Mouse (Mus musculus) embryo, embryonic 9.5 days (tissue): ENCODE data around the gene Slc39a3.
"Not testable (repeated sequence)": the region's sequence is repeated elsewhere in the genome, so short reads cannot be mapped to it uniquely, and the experiment has no call there.

Source experiments
- DNase-seq: peaks from one replicate; pipeline ENCODE4 v3.0.0-alpha.2; 2017; ENCODE audit errors: extremely low spot score

Slc39a3 gene

GRCm38 (mm10) chr10:81006005-81006677 lies 31.1 kb downstream of the Slc39a3 start:
- DNase-seq, result no peak

DNA sequence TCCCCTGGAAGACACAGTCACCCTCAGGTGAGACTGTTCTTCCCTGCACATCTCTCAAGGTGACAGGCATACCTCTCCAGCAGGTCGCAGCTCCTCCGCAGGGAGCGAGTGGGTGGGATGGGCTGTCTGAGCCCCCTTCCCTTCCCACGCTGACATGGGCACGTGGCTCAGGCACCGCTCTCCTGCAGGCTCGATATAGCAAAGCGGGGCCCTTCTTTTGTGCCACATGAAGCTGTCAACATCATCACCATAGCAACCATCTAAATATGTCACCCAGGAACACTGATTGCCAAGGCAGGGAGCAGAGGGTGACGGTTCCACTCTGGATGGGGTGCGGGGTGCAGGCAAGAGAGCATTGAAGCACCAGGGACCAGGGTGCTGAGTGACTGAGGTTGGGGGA lies 36.1 kb downstream of the Slc39a3 start:
- no peak for DNase-seq

DNA sequence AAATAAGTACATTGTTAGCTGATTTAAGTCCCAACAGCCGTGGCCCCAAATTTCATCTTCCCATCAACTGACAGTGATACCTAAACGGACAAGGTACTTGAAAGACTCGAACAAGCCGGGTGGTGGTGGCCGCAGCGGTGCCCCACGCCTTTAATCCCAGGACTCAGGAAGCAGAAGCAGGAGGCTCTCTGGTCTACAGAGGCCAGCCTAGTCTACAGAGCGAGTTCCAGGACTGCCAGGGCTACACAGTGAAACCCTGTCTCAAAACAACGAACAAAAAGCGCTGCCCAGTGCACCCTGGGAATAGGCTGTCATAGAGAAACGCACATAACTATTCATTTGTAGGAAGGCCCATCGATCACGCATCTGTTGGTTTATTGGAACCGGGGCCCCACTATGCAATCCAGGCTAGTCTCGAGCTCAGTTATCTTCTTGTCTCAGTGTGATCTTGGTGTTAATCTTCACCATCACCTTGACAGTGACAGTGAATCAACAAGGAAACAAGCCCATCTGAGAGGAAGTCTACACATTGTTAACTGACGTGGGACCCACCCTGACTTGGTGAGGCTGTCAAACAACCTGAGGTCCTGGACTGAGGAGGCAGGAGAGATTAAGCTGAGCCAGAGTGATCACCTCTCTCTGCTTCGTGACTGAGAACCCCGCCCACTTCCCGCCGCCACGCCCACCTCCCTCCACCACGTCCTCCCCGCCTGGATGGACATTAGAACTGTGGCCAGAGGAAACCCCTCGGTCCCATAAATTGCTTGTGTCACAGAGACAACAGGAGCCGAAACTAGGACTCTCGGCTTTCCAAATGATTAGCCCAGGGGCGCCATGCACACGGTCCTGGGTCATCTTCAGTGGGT lies 36.8 kb downstream of the Slc39a3 start:
- peak; percentile 32 for DNase-seq

DNA sequence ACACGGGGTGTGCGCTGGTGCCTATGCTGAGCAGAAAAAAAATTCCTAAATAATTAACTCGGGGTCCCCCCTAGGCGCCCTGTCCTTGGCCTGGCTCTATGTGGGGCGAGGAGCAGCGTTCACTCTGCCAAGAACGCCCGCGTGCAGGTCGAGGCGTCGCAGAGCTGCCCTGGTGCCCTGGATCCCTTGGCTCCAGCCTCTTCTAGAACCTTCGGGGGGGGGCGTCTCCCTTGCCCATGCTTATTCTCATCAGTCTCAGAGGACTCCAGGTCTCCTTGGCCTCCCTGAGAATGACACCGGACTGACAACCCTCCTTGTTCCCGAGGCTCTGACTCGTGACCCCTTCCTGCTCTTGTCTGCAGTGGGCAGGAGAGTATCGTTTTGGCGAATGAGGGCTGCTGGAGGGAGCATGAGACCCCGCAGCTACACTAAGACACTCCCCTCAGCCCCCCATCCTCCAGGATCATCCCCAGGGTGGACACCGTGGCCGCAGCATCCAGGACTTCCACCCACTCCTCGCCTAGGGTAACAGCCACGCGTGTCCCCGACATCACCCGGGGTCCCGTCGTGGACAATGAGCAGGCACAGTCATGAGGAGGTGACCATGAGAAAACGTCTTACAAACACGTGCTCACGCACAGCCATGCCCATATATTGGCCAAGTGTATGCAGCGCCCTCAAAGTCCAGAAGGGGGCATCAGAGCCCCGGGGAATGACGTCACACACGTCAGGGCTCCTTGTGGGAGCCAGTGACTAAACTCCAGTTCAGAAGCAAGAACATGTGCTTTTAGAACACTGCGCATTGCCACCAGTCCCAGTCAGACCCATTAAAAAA lies 37.6 kb downstream of the Slc39a3 start:
- peak; percentile 86 for DNase-seq

GRCm38 (mm10) chr10:80998778-80999177 lies 38.4 kb downstream of the Slc39a3 start:
- DNase-seq, result peak; percentile 56

DNA sequence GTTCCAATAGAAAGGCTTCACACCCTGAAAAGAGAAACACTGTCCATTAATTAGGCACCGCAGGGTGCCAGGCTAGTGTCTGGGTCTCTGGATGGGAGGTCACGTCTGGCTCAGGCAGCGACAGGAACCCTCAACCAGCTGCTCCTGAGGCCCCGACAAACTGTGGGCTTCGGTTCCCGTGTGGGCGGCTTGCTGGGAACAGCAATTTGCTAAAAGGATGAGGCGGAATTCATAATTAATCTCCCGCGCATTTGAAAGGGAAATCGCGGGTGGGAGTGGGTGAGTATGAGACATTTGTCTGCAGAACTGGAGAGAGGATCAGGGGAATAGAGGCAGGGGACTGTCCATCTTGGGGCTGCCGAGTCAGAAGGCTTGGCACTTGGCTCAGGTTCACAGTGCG lies 39.2 kb downstream of the Slc39a3 start:
- DNase-seq, result no peak

- no peak for DNase-seq
Measured at GRCm38 (mm10) chr10:80997332-80997731, 39.9 kb downstream of the Slc39a3 start.

- DNase-seq, result no peak
Measured at GRCm38 (mm10) chr10:80996501-80996900, 40.7 kb downstream of the Slc39a3 start.

DNA sequence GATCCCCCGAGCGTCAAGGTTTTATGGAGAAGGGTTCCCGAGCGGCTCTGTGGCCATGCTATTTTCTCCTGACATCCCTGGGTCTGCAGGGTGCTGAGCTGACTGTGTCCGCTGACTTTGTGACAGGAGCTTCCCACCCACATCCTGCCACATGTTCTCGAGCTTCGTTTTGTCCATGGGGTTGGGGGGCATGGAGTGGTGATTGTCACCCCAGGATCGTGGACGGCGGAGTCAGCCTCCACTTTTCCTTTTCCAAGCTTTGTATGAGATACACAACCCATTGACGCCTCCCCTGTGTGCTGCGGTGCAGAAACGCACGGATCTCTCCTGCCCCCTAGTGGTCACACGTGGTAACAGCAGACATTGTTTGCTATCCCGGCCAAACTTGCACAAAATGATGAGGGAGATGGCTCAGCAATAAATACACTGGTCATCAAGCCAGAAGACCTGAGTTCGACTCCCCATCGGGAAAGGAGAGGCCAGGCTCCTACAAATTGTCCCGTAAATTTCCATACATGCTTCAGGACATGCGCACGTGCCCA lies 42.1 kb downstream of the Slc39a3 start:
- DNase-seq, result peak; percentile 78

GRCm38 (mm10) chr10:80994621-80995020 lies 42.6 kb downstream of the Slc39a3 start:
- no peak for DNase-seq

GRCm38 (mm10) chr10:80993276-80993675 lies 44.0 kb downstream of the Slc39a3 start:
- DNase-seq, result no peak

- no peak for DNase-seq
Measured at GRCm38 (mm10) chr10:80991945-80992344, 45.3 kb downstream of the Slc39a3 start.

DNA sequence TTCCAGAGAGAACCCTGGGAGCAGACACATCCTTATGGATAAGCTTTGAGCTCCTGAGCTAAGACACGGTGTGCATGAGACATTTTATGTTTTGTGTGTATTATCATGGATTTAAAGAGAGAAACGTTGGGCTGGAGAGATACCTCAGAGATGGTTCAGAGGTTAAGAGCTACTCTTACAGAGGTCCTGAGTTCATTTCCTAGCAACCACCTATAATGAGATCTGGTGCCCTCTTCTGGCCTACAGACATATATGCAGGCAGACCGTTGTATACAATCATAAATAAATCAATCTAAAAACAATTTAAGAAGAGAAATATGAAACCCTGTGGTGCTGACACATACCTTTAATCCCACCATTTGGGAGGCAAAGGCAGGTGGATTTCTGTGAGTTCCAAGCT lies 46.2 kb downstream of the Slc39a3 start:
- DNase-seq, result peak; percentile 21

DNA sequence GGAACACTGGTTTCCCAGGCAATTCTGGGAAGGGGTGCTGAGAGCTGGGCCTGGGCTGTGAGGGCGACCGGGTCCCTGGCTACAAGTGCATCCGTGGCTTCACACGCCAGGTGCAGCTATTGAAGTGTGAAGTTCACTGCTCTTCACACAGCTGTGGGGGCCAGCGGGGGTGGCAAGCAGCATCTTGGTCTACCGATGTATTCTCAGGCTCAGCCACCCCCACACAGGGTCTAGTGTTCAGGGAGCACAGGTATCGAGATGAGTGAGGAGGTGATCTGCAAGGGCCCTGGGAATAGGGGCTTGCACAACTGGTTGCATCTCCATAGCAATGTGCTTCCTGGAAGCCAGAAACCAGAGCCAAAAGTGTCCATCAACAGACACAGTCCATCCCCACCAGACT lies 46.8 kb downstream of the Slc39a3 start:
- no peak for DNase-seq

- not testable (repeated sequence) for DNase-seq
Measured at GRCm38 (mm10) chr10:80989854-80990253, 47.4 kb downstream of the Slc39a3 start.

GRCm38 (mm10) chr10:80989446-80989845 lies 47.8 kb downstream of the Slc39a3 start:
- DNase-seq, result no peak

- DNase-seq, result peak; percentile 82
Measured at GRCm38 (mm10) chr10:80987709-80988441, 49.4 kb downstream of the Slc39a3 start.

GRCm38 (mm10) chr10:80986754-80987153 lies 50.5 kb downstream of the Slc39a3 start:
- no peak for DNase-seq

DNA sequence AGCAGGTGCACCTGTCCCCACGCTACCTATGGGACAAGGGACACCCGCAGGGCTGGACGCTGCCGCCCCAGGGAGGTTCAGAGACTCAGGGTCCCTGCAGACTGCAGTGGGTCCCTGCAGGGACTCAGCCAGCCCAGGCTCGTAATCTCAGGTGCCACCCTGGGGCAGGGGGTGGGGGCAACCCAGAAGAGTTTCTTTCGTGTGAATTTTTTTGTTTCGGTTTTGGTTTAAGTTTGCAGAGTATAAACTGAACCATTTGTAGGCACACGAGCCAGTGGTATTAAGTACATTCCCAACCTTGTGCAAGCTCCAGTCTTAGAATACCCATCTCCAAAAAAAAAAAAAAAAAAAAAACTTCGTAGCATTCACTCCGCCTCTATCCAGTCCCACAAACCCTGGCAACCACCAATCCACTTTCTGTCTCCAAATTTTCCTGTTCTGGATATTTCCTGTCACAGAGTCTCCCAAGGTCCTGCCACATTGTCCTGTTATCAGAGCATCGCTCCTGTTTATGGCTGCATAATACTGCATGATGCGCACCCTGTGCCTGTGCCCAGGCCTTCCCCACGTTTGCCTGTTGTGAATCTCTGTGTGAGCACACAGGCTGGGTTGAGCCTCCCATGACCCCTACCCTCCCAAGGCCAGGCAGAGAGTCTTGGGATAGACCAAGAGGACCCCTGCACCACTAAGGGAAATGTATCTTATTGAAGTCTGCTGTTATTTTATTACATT lies 51.1 kb downstream of the Slc39a3 start:
- DNase-seq, result no peak

DNA sequence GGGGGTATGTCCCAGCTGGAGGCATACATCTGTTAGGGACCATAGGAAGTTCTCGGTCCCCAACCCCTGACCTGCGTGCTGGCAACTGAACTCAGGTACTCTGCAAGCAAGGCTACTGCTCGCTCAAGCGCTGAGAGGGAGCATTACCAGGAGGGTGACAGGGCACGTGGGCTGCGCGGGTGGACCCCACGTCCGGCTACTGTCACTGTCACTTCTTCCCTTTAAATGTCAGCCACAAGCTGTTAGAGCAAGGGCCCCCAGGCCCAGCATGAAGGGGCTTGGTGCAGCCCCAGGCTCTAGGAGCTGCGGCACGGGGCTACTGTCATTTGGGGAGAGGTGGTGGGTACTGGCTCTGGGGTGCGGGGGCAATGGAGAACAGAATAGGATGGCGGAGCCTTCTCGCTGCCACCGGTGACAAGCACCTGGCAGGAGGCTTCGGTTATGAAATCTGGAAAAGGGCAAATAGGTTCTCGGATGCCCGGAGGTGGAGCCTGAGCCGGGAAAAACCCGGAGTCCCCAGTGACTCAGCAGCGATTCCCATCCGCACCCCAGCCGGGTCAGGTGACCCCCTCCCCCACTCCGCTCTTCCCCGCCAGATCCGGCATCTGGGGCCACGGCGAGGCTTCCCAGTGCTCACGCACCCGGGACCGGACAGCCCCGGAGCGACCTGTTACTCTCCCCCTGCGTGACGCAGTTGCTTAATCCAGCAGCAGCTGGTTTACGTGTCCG lies 51.8 kb downstream of the Slc39a3 start:
- DNase-seq, result no peak
